Mouse (Mus musculus) lung, embryonic 15.5 days (tissue): Measurements from ENCODE around the gene Maml1. TPM values are rescaled to one million over a fixed set of nuclear protein-coding genes. Genes with fewer than 3 reads are reported as not detected.

ENCODE experiments used
- ATAC-seq: fragments of 200-750 bp; cut with Nextera tagmentation; 2 replicates; pipeline ENCODE4 v1.8.0; 2017; ENCODE audit warnings: moderate number of reproducible peaks, borderline replicate concordance; ENCODE audit not compliant: low FRiP score, low TSS enrichment; ENCODE audit errors: extremely low read depth
- H3K27ac ChIP-seq: fragments of 300-500 bp; sonication (generic); 2 replicates; pipeline ENCODE4 v1.5.1; 2015; ENCODE audit warnings: moderate library complexity, mild to moderate bottlenecking, inconsistent platforms
- H3K27me3 ChIP-seq: fragments of 300-500 bp; sonication (generic); 2 replicates; pipeline ENCODE4 v1.6.1; 2015; ENCODE audit warnings: inconsistent platforms
- H3K36me3 ChIP-seq: fragments of 300-500 bp; sonication (generic); 2 replicates; pipeline ENCODE4 v1.6.1; 2015; ENCODE audit warnings: inconsistent platforms
- H3K4me1 ChIP-seq: fragments of 300-500 bp; sonication (generic); 2 replicates; pipeline ENCODE4 v1.6.1; 2015; ENCODE audit warnings: inconsistent platforms
- H3K4me2 ChIP-seq: fragments of 300-500 bp; sonication (generic); 2 replicates; pipeline ENCODE4 v1.6.1; 2015; ENCODE audit warnings: inconsistent platforms, mild to moderate bottlenecking, moderate library complexity
- H3K4me3 ChIP-seq: fragments of 300-500 bp; sonication (generic); 2 replicates; pipeline ENCODE4 v1.5.1; 2015; ENCODE audit warnings: mild to moderate bottlenecking, inconsistent platforms
- H3K9ac ChIP-seq: fragments of 300-500 bp; sonication (generic); 2 replicates; pipeline ENCODE4 v1.6.1; 2015; ENCODE audit warnings: inconsistent platforms
- H3K9me3 ChIP-seq: fragments of 300-500 bp; sonication (generic); 2 replicates; pipeline ENCODE4 v1.6.1; 2016; ENCODE audit warnings: inconsistent platforms
- WGBS: fragments of 180-500 bp; shearing (Covaris S2); methylation state at CpG from one replicate; pipeline ENCODE4 v1.1.7; 2015; 5-methylcytosine and 5-hydroxymethylcytosine counted together
- polyA plus RNA-seq: library from polyadenylated mRNA; unstranded; fragments of >200 nt; fragmentation: Nextera tagmentation; extraction: Ambion mirVana; gene quantifications from 2 replicates; pipeline ENCODE4 v1.2.1, GENCODE M21; 2015

Gene Maml1
- polyA plus RNA-seq = 6.2 and 6.5 TPM in 2 replicates

DNA sequence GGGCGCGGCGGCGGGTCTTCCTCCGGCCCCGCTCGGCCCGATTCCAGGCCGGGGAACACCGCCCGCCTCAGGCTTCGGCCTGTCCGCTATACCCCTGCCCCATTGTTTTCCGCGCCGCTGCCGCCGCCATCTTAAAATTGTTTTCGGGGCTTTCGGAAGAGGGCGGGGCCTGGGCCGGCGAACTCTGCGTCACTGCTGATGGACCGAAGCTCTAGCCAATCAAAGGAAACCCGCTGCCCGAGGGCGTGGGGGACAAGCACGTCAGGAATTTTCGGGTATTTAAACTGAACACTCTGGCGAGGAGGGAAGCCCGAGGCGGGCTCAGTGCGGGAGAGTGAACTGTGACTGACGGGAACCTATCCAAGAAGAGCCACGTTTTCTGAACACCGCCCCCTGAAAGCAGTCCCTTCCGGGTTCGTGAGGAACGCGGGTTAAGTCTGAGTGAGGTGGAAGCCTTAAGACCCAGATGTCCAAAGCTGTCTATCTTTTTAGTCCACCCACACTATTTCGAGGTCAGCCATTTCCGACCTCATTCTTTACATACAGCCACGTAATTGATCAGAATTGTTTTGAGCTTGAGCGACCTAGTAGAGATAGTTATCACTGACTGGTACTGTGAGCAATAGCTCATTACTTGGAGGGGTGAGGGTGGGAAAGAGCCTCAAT lies at the start of gene Maml1:
Maml1 (minus strand) TSS at position 122 of the 666 bp plus-strand sequence.
- H3K27me3 ChIP-seq = no peaks in the 10 kb centered on the region
- WGBS = under 1% methylated on average over 45 of the region's 45 CpGs
- peak within 1 kb of the TSS; percentile 98 for H3K9ac ChIP-seq
- peaks cover 26% of the 10 kb centered on the region for H3K36me3 ChIP-seq
- peak within 1 kb of the TSS; percentile 98 for H3K27ac ChIP-seq
- peaks cover 10% of the 10 kb centered on the region for H3K4me1 ChIP-seq
- no peaks in the 10 kb centered on the region for H3K9me3 ChIP-seq
- H3K4me3 ChIP-seq = peak within 1 kb of the TSS; percentile 92
- ATAC-seq = peak; percentile 99
- peak within 1 kb of the TSS; percentile 70 for H3K4me2 ChIP-seq

DNA sequence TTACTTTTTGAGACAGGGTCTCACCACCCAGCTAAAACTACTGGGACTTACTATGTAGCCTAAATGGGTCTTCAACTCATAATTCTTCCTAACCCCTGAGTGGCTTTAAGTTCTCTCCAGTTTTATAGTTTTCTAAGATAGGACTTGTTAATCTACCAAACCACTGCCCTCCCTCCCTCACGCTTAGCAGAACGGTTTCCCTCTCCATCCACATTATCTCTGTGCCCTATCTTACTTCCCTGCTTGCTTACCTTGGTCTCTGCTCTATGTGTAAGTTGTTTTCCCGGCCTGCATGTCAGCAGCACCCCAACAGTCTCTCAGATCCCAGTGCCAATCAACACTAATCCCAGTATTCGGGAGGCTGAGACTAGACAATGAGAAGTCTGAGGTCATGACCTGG lies 44.8 kb upstream of the Maml1 start:
- no peak overlapping the region for H3K9ac ChIP-seq
- ATAC-seq = no peak
- H3K36me3 ChIP-seq = no peaks in the 10 kb centered on the region
- no peaks in the 10 kb centered on the region for H3K27me3 ChIP-seq
- no peak overlapping the region for H3K4me2 ChIP-seq
- H3K9me3 ChIP-seq = no peaks in the 10 kb centered on the region
- 63% methylated on average over 4 of the region's 4 CpGs for WGBS
- H3K4me1 ChIP-seq = no peaks in the 10 kb centered on the region
- H3K27ac ChIP-seq = no peak overlapping the region
- H3K4me3 ChIP-seq = no peak overlapping the region

GRCm38 (mm10) chr11:50336126-50336525 lies 44.0 kb upstream of the Maml1 start:
- Histone ChIP-seq H3K4me3 (no peak overlapping the region), H3K27ac (no peak overlapping the region), H3K36me3 (no peaks in the 10 kb centered on the region), H3K9ac (no peak overlapping the region), H3K9me3 (no peaks in the 10 kb centered on the region), H3K4me2 (no peak overlapping the region), H3K27me3 (no peaks in the 10 kb centered on the region), H3K4me1 (no peaks in the 10 kb centered on the region)
- no peak for ATAC-seq
- 42% methylated on average over 1 of the region's 1 CpGs for WGBS

DNA sequence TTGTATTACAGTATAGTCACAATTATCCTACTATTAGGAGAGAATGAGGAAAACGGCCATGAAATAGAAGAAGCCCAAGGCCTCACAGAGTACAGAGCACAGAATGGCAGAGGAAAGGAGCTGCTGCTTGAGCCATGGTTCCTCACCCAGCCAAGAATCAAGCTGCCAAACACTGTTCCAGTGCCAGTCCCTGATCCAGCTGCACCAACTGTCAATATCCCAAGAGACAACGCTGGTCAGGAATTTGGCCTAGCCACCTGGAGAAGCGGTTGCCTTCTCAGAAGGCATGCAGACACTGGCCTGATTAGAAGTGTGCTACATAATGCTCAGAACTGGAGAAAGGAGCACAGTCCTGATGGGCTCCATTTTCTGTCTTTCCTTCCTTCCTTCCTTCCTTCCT lies 41.1 kb upstream of the Maml1 start:
- H3K4me3 ChIP-seq = no peak overlapping the region
- no peaks in the 10 kb centered on the region for H3K4me1 ChIP-seq
- 65% methylated on average over 3 of the region's 3 CpGs for WGBS
- no peaks in the 10 kb centered on the region for H3K36me3 ChIP-seq
- no peak for ATAC-seq
- H3K9ac ChIP-seq = no peak overlapping the region
- no peaks in the 10 kb centered on the region for H3K9me3 ChIP-seq
- no peak overlapping the region for H3K27ac ChIP-seq
- no peaks in the 10 kb centered on the region for H3K27me3 ChIP-seq
- no peak overlapping the region for H3K4me2 ChIP-seq

DNA sequence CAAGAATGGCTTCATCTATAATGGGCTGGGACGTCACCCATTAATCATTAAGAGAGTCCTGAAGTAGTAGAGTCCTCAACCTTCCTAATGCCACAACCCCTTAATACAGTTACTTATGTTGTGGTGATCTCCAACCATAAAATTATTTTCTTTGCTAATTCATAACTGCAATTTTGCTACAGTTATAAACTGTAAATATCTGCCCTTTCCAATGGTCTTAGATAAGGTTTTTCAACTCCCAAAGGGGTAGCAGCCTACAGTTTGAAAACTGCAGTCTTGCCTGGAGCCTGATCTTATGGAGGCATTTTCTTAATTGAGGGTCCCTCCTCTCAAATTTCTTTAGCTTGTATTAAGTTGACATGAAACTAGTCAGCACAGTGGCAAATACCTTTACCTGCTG lies 37.3 kb upstream of the Maml1 start:
- Histone ChIP-seq H3K36me3 (no peaks in the 10 kb centered on the region), H3K4me3 (no peak overlapping the region), H3K27me3 (no peaks in the 10 kb centered on the region), H3K4me2 (no peak overlapping the region), H3K4me1 (peaks cover 6% of the 10 kb centered on the region), H3K9me3 (no peaks in the 10 kb centered on the region), H3K27ac (no peak overlapping the region), H3K9ac (no peak overlapping the region)
- ATAC-seq = no peak
- 90% methylated on average over 1 of the region's 1 CpGs for WGBS

DNA sequence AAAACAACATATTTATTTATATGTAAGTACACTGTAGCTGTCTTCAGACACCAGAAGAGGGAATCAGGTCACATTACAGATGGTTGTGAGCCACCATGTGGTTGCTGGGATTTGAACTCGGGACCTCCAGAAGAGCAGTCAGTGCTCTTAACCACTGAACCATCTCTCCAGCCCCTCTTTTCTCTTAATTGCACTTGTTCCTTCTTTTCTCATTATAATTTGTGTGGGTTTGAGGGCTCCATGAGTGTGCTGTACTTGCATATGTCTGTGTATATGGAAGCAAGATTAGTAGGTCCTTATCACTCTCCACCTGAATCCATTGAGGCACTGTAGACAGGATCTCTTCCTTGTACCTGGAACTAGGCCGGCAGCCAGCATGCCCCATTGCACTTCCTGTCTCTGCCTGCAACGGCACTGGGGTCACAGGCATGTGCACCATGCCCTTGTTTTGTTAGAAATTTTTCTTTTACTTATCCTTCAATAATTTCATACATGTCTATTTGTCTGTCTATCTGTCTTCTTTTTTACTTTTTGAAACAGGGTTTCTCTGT lies 36.0 kb upstream of the Maml1 start:
- H3K9ac ChIP-seq = no peak overlapping the region
- no peak overlapping the region for H3K4me2 ChIP-seq
- H3K27ac ChIP-seq = no peak overlapping the region
- no peaks in the 10 kb centered on the region for H3K27me3 ChIP-seq
- H3K9me3 ChIP-seq = no peaks in the 10 kb centered on the region
- ATAC-seq = no peak
- WGBS = 79% methylated on average over 3 of the region's 3 CpGs
- H3K36me3 ChIP-seq = no peaks in the 10 kb centered on the region
- no peak overlapping the region for H3K4me3 ChIP-seq
- H3K4me1 ChIP-seq = peaks cover 12% of the 10 kb centered on the region

DNA sequence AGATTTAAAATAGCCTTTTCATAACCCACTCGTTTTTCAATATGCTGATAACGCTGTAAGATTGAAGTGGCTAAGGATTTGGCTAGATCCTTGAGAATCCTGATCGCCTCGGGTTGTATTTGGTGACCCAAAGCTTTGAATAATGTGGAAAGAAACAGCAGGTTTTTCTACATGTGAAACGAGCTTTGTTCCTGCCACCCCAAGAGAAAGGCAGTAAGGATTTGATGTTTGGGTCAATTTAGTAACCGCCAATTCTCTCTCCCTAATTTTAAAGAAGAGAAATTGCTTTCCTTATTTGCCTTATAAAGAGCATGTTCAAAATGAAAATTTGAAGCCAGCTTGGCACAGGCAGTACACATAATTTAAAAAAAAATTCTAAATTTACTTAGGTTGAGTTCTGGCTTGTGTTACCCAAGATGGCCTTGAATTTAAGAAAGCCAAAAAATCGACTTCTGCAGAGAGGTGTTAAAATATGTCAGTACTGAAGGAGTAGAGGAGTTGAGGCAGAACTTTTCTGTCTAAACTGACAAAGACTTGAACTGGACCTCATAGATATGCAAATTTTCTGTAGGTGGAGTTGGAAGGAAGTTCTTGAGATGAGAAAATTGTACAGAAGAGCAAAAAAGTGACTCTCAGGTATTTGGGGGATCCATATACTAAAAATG lies 34.3 kb upstream of the Maml1 start:
- Histone ChIP-seq H3K27me3 (no peaks in the 10 kb centered on the region), H3K9me3 (no peaks in the 10 kb centered on the region), H3K4me1 (peaks cover 26% of the 10 kb centered on the region), H3K27ac (peak overlapping the region; percentile 93), H3K9ac (peak overlapping the region; percentile 80), H3K4me2 (peak overlapping the region; percentile 63), H3K4me3 (peak overlapping the region; percentile 98), H3K36me3 (no peaks in the 10 kb centered on the region)
- ATAC-seq = no peak
- 3% methylated on average over 7 of the region's 7 CpGs for WGBS

GRCm38 (mm10) chr11:50325496-50326301 lies 33.6 kb upstream of the Maml1 start, which contains the start of gene Canx:
Gene Canx, minus strand, starts transcription at chr11:50325673.
- peak within 1 kb of the TSS; percentile 98 for H3K4me3 ChIP-seq

GRCm38 (mm10) chr11:50324751-50325471 lies 32.8 kb upstream of the Maml1 start:
- ATAC-seq = peak; percentile 72
- under 1% methylated on average over 34 of the region's 34 CpGs for WGBS
- no peaks in the 10 kb centered on the region for H3K9me3 ChIP-seq
- H3K36me3 ChIP-seq = no peaks in the 10 kb centered on the region; the same call in 1 of the 2 replicates
- peak overlapping the region; percentile 98 for H3K4me3 ChIP-seq
- H3K4me2 ChIP-seq = peak overlapping the region; percentile 69
- H3K27me3 ChIP-seq = no peaks in the 10 kb centered on the region
- peak overlapping the region; percentile 89 for H3K27ac ChIP-seq
- peaks cover 31% of the 10 kb centered on the region for H3K4me1 ChIP-seq
- peak overlapping the region; percentile 99 for H3K9ac ChIP-seq

More at GRCm38 (mm10) chr11:50325496-50326301, 33.6 kb upstream of the Maml1 start, which contains the start of gene Canx:
- ATAC-seq = peak; percentile 99
- Histone ChIP-seq H3K36me3 (no peaks in the 10 kb centered on the region), H3K27me3 (no peaks in the 10 kb centered on the region), H3K9me3 (no peaks in the 10 kb centered on the region), H3K4me1 (peaks cover 26% of the 10 kb centered on the region), H3K27ac (peak within 1 kb of the TSS; percentile 93), H3K9ac (peak within 1 kb of the TSS; percentile 99), H3K4me2 (peak within 1 kb of the TSS; percentile 69)
- WGBS = under 1% methylated on average over 64 of the region's 64 CpGs

- no peaks in the 10 kb centered on the region for H3K27me3 ChIP-seq
- WGBS = 14% methylated on average over 1 of the region's 1 CpGs
- no peaks in the 10 kb centered on the region for H3K9me3 ChIP-seq
- peak overlapping the region; percentile 99 for H3K9ac ChIP-seq
- no peak overlapping the region for H3K27ac ChIP-seq
- H3K4me1 ChIP-seq = peaks cover 33% of the 10 kb centered on the region
- peak overlapping the region; percentile 98 for H3K4me3 ChIP-seq
- peaks cover 8% of the 10 kb centered on the region; the same call in 1 of the 2 replicates for H3K36me3 ChIP-seq
- no peak for ATAC-seq
- peak overlapping the region; percentile 69 for H3K4me2 ChIP-seq
These were observed 31.7 kb upstream of the Maml1 start for GRCm38 (mm10) chr11:50323843-50324242.

GRCm38 (mm10) chr11:50322345-50322744 lies 30.2 kb upstream of the Maml1 start:
- H3K4me3 ChIP-seq = 0 out of 2 replicates have a peak overlapping the region, but pooled peaks have one; percentile 3
- no peaks in the 10 kb centered on the region for H3K9me3 ChIP-seq
- no peak overlapping the region for H3K4me2 ChIP-seq
- no peak overlapping the region for H3K27ac ChIP-seq
- H3K4me1 ChIP-seq = peaks cover 33% of the 10 kb centered on the region
- H3K9ac ChIP-seq = 0 out of 2 replicates have a peak overlapping the region, but pooled peaks have one; percentile 8
- H3K36me3 ChIP-seq = peaks cover 10% of the 10 kb centered on the region; the same call in 1 of the 2 replicates
- H3K27me3 ChIP-seq = no peaks in the 10 kb centered on the region
- ATAC-seq = no peak
